Mouse (Mus musculus) stomach, embryonic 14.5 days (tissue): ENCODE measurements around the gene Uhrf1. TPM values are rescaled to one million over a fixed set of nuclear protein-coding genes. Genes with fewer than 3 reads are reported as not detected.

Experiments
- ATAC-seq: fragments of 200-750 bp; cut with Nextera tagmentation; 2 replicates; pipeline ENCODE4 v1.8.0; 2017; ENCODE audit warnings: low read depth, moderate TSS enrichment; ENCODE audit not compliant: insufficient number of reproducible peaks, insufficient read depth, low FRiP score
- H3K27ac ChIP-seq: fragments of 300-500 bp; sonication (generic); 2 replicates; pipeline ENCODE4 v1.5.1; 2014; ENCODE audit warnings: mild to moderate bottlenecking, low read length, moderate library complexity, mixed read lengths
- H3K27me3 ChIP-seq: fragments of 300-500 bp; sonication (generic); 2 replicates; pipeline ENCODE4 v1.6.1; 2014; ENCODE audit warnings: low read length, control low read depth, mixed read lengths; ENCODE audit not compliant: control insufficient read depth, insufficient read depth
- H3K36me3 ChIP-seq: fragments of 300-500 bp; sonication (generic); 2 replicates; pipeline ENCODE4 v1.6.1; 2014; ENCODE audit warnings: mild to moderate bottlenecking, control low read depth, low read length, moderate library complexity, mixed read lengths; ENCODE audit not compliant: control insufficient read depth, insufficient read depth
- H3K4me1 ChIP-seq: fragments of 300-500 bp; sonication (generic); 2 replicates; pipeline ENCODE4 v1.6.1; 2014; ENCODE audit warnings: low read length, control low read depth, mixed read lengths; ENCODE audit not compliant: control insufficient read depth, insufficient read depth
- H3K4me2 ChIP-seq: fragments of 300-500 bp; sonication (generic); replicated peaks from 2 replicates; pipeline ENCODE4 v1.6.1; 2014; ENCODE audit warnings: low read depth, low read length, control low read depth
- H3K4me3 ChIP-seq: fragments of 300-500 bp; sonication (generic); 2 replicates; pipeline ENCODE4 v1.5.1; 2014; ENCODE audit warnings: low read depth, low read length, control low read depth
- H3K9ac ChIP-seq: fragments of 300-500 bp; sonication (generic); replicated peaks from 2 replicates; pipeline ENCODE4 v1.6.1; 2014; ENCODE audit warnings: low read depth, mild to moderate bottlenecking, control low read depth, low read length, moderate library complexity, mixed read lengths
- H3K9me3 ChIP-seq: fragments of 300-500 bp; sonication (generic); 2 replicates; pipeline ENCODE4 v1.6.1; 2016; ENCODE audit warnings: low read depth, low read length, control low read depth; ENCODE audit not compliant: control insufficient read depth
- WGBS: fragments of 180-500 bp; shearing (Covaris S2); extraction: QIAGEN DNeasy Blood & Tissue Kit; methylation state at CpG from one replicate; pipeline ENCODE4 v1.1.7; 2014; 5-methylcytosine and 5-hydroxymethylcytosine counted together
- polyA plus RNA-seq: library from polyadenylated mRNA; unstranded; fragments of >200 nt; fragmentation: Nextera tagmentation; extraction: Ambion mirVana; gene quantifications from 2 replicates; pipeline ENCODE4 v1.2.1, GENCODE M21; 2014

The Uhrf1 gene
- polyA plus RNA-seq, 1 experiment from 2014 or later, result 85.2 TPM

DNA sequence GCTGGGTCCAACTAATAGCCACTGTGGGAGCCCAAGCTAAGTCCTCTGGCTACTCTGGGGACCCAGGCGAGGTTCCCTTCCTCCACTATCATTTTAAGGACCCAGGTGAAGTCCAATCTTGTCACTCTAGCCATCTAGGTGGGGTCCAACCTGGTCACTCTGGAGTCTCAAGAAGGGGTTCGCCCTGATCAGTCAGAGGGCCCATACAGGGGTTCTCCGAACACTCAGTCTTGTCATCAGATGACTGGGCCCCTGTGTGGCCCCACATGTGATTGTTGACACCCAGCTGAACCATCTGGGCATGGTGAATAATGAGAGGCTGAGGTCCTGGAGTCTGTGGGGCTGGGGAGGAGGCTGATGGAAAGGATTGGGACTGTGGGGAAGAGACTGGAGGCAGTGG, 33.4 kb upstream of the Uhrf1 start:
- Histone ChIP-seq H3K27me3 (no peaks in the 10 kb centered on the region), H3K9me3 (no peaks in the 10 kb centered on the region), H3K36me3 (peaks cover 8% of the 10 kb centered on the region; the same call in 1 of the 2 replicates), H3K27ac (peak overlapping the region; percentile 76; the same call in 1 of the 2 replicates), H3K4me1 (no peaks in the 10 kb centered on the region), H3K4me3 (peak overlapping the region; percentile 20), H3K4me2 (peak overlapping the region; percentile 39), H3K9ac (peak overlapping the region; percentile 18; the same call in 1 of the 2 replicates)
- 73% methylated on average over 3 of the region's 3 CpGs for WGBS
- ATAC-seq, result no peak; the same call in 1 of the 2 replicates

DNA sequence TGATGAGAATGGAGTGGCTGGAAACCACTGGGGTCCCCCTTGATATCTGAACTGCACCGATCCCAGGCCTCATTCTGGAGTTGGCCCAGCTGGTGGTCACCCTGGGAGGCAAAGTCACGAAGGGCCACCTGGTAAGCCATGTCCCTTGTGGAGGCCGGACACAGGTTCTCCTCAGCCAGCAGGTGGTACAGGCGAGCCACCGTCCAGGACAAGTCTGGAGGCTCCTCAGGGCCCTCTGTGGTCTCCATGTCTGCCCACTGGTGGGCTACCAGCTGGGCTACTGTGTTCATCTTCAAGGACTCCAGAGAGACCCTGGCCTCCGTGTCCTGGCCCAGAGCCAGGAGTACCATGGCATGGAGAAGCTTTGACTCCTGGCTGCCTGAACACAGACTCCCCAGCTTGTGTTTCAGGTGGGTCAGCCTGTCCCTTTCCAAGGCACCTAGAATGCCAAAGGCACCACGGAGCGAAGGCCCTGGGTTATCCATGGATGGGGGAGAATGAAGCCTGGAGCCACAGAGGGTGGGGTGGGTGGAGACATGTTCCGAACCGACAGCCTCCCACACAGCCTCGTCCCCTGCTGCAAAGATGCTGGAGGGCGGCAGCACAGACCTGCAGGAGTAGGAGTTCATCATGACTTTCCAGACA, 31.4 kb upstream of the Uhrf1 start:
- no peak overlapping the region for H3K4me3 ChIP-seq
- H3K9ac ChIP-seq, result no peak overlapping the region
- H3K9me3 ChIP-seq, result no peaks in the 10 kb centered on the region
- no peak for ATAC-seq
- 82% methylated on average over 12 of the region's 12 CpGs for whole genome bisulfite sequencing
- peaks cover 8% of the 10 kb centered on the region; the same call in 1 of the 2 replicates for H3K36me3 ChIP-seq
- no peaks in the 10 kb centered on the region for H3K4me1 ChIP-seq
- H3K27ac ChIP-seq, result no peak overlapping the region
- H3K4me2 ChIP-seq, result no peak overlapping the region
- no peaks in the 10 kb centered on the region for H3K27me3 ChIP-seq

DNA sequence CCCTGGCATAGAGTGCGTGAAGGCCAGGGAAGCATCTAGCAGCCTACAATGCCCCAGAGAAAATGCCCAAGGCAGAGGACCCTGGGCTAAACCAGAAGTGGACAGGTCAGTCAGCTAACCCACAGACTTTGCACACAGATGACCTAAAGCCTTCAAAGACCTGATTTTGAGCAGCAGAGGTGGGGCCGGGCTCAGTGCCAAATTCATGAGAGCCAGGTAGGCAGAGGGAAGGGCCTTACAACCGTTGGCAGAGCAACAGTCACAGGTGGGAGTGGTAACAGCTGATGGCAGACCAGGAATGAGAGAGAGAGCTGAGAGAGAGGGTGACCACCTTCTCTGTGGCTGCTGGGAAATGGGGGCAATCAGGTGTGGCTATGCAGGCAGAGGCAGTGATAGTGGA, 30.5 kb upstream of the Uhrf1 start:
- no peak overlapping the region for H3K9ac ChIP-seq
- no peak overlapping the region for H3K27ac ChIP-seq
- H3K9me3 ChIP-seq, result no peaks in the 10 kb centered on the region
- peaks cover 3% of the 10 kb centered on the region; the same call in 1 of the 2 replicates for H3K4me1 ChIP-seq
- 74% methylated on average over 3 of the region's 3 CpGs for WGBS
- no peak for ATAC-seq
- H3K36me3 ChIP-seq, result peaks cover 8% of the 10 kb centered on the region; the same call in 1 of the 2 replicates
- no peaks in the 10 kb centered on the region for H3K27me3 ChIP-seq
- H3K4me3 ChIP-seq, result no peak overlapping the region
- no peak overlapping the region for H3K4me2 ChIP-seq

DNA sequence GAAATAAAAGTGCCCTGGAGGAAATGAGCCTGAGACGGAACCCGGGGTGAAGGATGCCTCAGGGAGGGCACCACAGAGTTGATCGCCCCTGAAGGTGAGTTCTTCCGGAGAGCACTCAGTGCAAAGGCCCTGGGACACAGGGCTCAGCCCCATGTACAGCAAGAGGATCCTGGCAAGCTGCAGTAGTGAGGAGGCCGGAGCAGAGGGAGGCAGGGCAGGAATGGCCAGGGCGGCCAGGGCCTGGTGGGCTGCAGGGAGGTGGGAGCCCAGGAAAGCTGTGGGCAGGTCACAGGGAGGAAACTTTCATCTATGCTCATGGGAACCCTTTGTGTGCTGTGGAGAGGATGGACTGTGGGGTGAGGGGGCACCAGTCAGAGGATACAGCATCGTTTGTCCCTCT, 29.6 kb upstream of the Uhrf1 start:
- Histone ChIP-seq H3K9ac (no peak overlapping the region), H3K9me3 (no peaks in the 10 kb centered on the region), H3K4me2 (no peak overlapping the region), H3K4me1 (peaks cover 8% of the 10 kb centered on the region; the same call in 1 of the 2 replicates), H3K4me3 (no peak overlapping the region), H3K27ac (no peak overlapping the region), H3K36me3 (peaks cover 12% of the 10 kb centered on the region), H3K27me3 (no peaks in the 10 kb centered on the region)
- no peak for ATAC-seq
- 89% methylated on average over 7 of the region's 7 CpGs for WGBS

DNA sequence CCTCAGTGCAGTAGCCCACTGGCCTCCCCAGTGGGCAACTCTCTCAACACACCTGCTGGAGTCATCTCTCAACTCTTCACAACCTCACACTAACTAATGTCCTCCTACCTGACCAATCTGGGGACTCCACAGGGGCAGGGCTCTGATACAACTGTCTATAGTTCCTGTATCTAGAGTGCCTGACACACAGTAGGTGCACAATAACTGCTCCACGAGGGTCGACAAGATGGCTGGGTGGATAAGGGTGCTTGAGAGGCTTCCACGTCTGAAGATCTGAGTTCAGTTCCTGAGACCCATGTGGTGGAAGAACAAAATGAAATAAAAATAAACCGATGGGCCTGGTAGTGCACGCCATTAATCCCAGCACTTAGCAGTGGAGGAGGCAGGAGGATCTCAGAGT, 29.1 kb upstream of the Uhrf1 start:
- no peak overlapping the region for H3K4me3 ChIP-seq
- H3K27me3 ChIP-seq, result no peaks in the 10 kb centered on the region
- no peak overlapping the region for H3K27ac ChIP-seq
- WGBS, result 88% methylated on average over 5 of the region's 5 CpGs
- peaks cover 8% of the 10 kb centered on the region; the same call in 1 of the 2 replicates for H3K4me1 ChIP-seq
- H3K4me2 ChIP-seq, result no peak overlapping the region
- no peak overlapping the region for H3K9ac ChIP-seq
- no peak for ATAC-seq
- H3K36me3 ChIP-seq, result peaks cover 15% of the 10 kb centered on the region
- H3K9me3 ChIP-seq, result no peaks in the 10 kb centered on the region

DNA sequence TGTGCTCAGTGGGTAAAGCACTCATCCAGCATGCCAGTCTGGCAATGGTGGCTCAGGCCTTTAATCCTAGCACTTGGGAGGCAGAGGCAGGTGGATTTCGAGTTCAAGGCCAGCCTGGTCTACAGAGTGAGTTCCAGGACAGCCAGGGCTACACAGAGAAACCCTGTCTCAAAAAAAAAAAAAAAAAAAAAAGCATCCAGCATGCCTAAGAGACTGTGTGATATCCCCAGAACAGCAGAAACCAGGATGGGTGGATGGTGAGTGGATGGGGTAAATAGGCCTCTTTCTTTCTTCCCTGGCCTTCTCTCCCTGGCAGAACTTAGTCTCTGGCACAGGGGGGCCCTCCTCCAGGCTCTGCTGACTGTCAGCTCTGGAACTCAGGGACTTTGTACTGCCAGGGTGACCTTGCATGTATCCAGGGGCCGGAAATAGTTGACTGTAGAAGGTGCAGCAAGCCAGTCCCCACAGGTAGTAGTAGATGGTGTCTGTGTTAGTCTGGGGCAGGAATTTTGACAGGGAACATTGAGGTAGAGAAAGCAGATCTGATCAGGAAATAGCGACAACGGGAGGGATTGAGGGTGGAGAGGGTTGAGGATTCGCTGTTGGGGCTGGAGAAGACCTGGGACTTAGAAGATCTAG, 27.2 kb upstream of the Uhrf1 start:
- WGBS, result 22% methylated on average over 5 of the region's 5 CpGs
- peak overlapping the region; percentile 48 for H3K4me3 ChIP-seq
- H3K36me3 ChIP-seq, result peaks cover 25% of the 10 kb centered on the region
- ATAC-seq, result peak; percentile 4; the same call in 1 of the 2 replicates
- peak overlapping the region; percentile 89 for H3K27ac ChIP-seq
- H3K9me3 ChIP-seq, result no peaks in the 10 kb centered on the region
- peak overlapping the region; percentile 54 for H3K4me2 ChIP-seq
- H3K9ac ChIP-seq, result peak overlapping the region; percentile 49
- H3K27me3 ChIP-seq, result no peaks in the 10 kb centered on the region
- peaks cover 8% of the 10 kb centered on the region; the same call in 1 of the 2 replicates for H3K4me1 ChIP-seq

DNA sequence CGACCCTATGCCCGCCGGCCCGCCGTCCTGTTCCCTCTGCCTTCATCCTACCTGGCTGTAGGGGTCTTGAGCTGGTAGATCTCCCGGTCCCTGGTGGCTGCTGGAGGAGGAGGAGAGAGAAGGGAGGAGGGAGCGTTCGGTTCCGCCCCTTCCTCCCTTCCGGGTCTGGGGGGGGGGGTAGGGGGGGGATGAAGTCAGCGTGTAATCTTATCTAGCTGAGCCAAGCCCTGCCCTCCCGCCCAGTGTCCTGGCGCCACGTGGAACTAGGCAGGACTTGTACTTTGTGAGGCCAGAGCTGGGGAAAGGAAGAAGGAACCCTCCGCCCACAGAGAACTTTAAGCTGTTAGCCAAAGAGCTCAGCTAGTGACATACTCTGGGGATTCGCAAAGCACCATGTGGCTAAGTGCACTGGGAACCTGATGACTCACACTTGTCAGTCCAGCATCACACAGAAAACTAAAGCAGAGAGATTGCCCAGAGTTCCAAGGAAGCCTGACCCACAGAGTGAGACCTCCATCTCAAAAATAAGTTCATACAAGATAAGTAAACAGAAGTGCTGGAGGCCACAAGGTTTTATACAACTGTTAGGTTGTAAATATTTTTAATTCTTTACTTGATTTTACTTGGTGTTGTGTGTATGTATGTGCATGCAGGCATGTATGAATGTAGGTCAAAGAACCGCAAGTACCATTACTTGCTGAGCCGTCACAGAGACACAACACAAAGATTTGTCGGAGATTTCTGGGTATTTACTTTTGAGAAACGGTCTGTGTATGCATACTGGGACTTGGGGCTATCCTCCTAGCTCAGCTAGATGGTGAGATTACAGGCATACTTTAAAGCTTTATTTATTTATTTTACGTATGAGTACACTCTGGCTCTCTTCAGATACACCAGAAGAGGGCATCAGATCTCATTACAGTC, 26.2 kb upstream of the Uhrf1 start, which contains the start of gene Ticam1:
TSS of gene Ticam1 (minus strand) at position 144 of the 924 bp plus-strand sequence.
- H3K27ac ChIP-seq, result peak within 1 kb of the TSS; percentile 89
- H3K9ac ChIP-seq, result peak within 1 kb of the TSS; percentile 49
- ATAC-seq, result peak; percentile 94
- H3K9me3 ChIP-seq, result no peaks in the 10 kb centered on the region
- peak within 1 kb of the TSS; percentile 54 for H3K4me2 ChIP-seq
- peaks cover 8% of the 10 kb centered on the region; the same call in 1 of the 2 replicates for H3K4me1 ChIP-seq
- peaks cover 27% of the 10 kb centered on the region; the same call in 1 of the 2 replicates for H3K36me3 ChIP-seq
- 2% methylated on average over 20 of the region's 21 CpGs for WGBS
- no peaks in the 10 kb centered on the region for H3K27me3 ChIP-seq
- peak within 1 kb of the TSS; percentile 48 for H3K4me3 ChIP-seq

DNA sequence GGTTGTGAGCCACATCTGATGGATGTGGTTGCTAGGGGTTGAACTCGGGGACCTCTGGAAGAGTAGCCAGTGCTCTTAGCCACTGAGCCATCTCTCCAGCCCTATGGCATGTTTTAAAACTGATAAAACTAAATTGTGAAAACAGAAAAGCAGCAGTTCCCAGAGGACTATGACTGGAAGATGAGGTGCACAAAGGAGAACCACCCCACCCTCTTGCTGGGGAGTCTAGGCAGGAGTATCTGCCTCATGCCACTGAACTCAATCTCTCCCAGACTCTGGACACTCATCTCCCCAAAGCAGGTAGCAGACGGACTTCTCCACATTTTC, 25.6 kb upstream of the Uhrf1 start:
- no peaks in the 10 kb centered on the region for H3K27me3 ChIP-seq
- H3K36me3 ChIP-seq, result peaks cover 31% of the 10 kb centered on the region; the same call in 1 of the 2 replicates
- no peak overlapping the region; the same call in 1 of the 2 replicates for H3K9ac ChIP-seq
- H3K9me3 ChIP-seq, result no peaks in the 10 kb centered on the region
- H3K4me2 ChIP-seq, result peak overlapping the region; percentile 54; the same call in 1 of the 2 replicates
- H3K4me3 ChIP-seq, result no peak overlapping the region
- H3K4me1 ChIP-seq, result peaks cover 8% of the 10 kb centered on the region; the same call in 1 of the 2 replicates
- WGBS, result 31% methylated on average over 2 of the region's 2 CpGs
- no peak; the same call in 1 of the 2 replicates for ATAC-seq
- peak overlapping the region; percentile 89 for H3K27ac ChIP-seq
